Mouse (Mus musculus): ENCODE data around the gene Rsph6a. TPM values are rescaled to one million over a fixed set of nuclear protein-coding genes. Genes with fewer than 3 reads are reported as not detected.

Gene Rsph6a
- polyA plus RNA-seq, 1 experiment from 2014 or later, result not detected

DNA sequence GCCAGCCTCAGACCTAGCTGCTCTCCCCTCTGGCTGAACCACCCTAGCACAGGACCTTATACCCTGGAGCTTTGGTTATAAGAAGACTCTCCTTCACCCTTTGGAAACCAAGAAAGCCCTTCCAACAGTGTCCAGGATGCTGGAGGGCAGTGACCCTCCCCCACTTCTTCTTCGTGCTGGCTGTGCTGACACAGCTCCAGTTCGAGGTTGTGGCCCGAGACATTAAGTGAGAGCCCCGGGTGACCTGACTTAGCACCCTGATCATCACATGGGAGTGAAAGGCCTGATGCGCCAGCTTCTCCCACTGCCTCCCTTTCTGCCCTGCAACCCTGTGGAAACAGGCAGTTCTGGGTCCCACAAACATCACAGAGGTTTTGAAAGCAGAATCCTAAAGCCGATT is 31.0 kb downstream of the Rsph6a start:
- no peak for DNase-seq (ENCODE audit: low spot score)
- Histone ChIP-seq H3K27me3 (replicated peaks; ENCODE audit: low read depth, poor library complexity, severe bottlenecking) (peaks cover 19% of the 10 kb centered on the region), H3K4me1 (peaks cover 55% of the 10 kb centered on the region), H3K9me3 (no peaks in the 10 kb centered on the region), H3K36me3 (replicated peaks) (peaks cover 87% of the 10 kb centered on the region), H3K4me3 (peak overlapping the region; percentile 36), H3K27ac (replicated peaks) (peak overlapping the region; percentile 40; the same call in 1 of the 2 replicates)
- WGBS, result 10% methylated on average over 6 of the region's 6 CpGs

DNA sequence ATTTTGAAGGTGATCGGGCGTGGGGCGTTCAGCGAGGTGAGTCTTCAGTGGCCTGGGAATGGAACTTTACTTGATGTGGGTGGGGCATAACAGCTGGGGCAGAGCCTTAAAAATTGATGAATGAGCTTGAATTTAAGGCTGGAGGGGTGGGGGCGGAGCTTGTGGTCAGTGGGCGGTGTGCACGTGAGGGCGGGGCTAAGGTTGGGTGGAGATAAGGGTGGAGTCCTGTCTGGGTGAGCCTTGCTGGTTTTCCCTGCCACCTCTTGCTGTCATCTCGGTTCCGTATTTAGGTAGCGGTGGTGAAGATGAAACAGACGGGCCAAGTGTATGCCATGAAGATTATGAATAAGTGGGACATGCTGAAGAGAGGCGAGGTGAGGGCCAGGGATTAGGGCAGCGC is 31.6 kb downstream of the Rsph6a start:
- 7% methylated on average over 14 of the region's 14 CpGs for WGBS
- Histone ChIP-seq H3K4me1 (peaks cover 55% of the 10 kb centered on the region), H3K36me3 (replicated peaks) (peaks cover 87% of the 10 kb centered on the region), H3K9me3 (no peaks in the 10 kb centered on the region), H3K27me3 (replicated peaks; ENCODE audit: low read depth, poor library complexity, severe bottlenecking) (peaks cover 24% of the 10 kb centered on the region), H3K27ac (replicated peaks) (no peak overlapping the region), H3K4me3 (peak overlapping the region; percentile 36)
- peak; percentile 68 for DNase-seq (ENCODE audit: low spot score)

DNA sequence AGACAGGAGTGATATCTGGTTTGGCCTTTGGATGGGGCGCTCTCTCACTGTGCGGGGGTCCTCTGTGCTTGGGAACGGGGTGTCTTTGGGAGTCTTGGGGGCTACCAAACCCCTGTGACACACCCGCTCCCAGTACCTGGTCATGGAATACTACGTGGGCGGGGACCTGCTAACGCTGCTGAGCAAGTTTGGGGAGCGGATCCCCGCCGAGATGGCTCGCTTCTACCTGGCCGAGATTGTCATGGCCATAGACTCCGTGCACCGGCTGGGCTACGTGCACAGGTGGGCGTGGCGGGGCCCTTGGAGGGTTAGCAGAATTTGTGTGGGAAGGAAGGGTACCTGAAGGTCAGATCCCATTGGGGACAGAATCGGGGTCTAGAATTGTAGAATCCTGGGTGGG is 32.3 kb downstream of the Rsph6a start:
- Histone ChIP-seq H3K4me1 (peaks cover 58% of the 10 kb centered on the region), H3K27ac (replicated peaks) (no peak overlapping the region), H3K9me3 (no peaks in the 10 kb centered on the region), H3K36me3 (replicated peaks) (peaks cover 87% of the 10 kb centered on the region), H3K27me3 (replicated peaks; ENCODE audit: low read depth, poor library complexity, severe bottlenecking) (peaks cover 32% of the 10 kb centered on the region), H3K4me3 (no peak overlapping the region)
- DNase-seq (ENCODE audit: low spot score), result no peak
- 58% methylated on average over 18 of the region's 18 CpGs for WGBS

DNA sequence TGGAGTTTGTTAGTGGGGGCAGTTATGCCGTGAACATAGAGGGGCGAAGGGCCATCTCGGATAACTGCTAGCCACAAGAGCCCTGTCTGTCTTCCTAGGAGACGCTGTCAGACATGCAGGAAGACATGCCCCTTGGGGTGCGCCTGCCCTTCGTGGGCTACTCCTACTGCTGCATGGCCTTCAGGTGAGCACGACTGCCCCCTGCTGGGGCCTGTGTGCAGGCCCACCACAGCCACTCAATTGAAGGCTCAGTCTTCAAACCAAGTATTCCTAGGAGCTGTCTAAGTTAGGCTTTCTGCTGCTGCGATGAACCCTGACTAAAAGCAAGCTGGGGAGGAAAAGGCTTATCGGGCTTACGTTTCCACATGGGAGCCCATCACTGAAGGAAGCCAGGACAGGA is 34.3 kb downstream of the Rsph6a start:
- DNase-seq (ENCODE audit: low spot score), result peak; percentile 78
- Histone ChIP-seq H3K4me3 (0 out of 2 replicates have a peak overlapping the region, but pooled peaks have one; percentile 2), H3K36me3 (replicated peaks) (peaks cover 69% of the 10 kb centered on the region), H3K4me1 (peaks cover 55% of the 10 kb centered on the region), H3K27ac (replicated peaks) (no peak overlapping the region), H3K27me3 (replicated peaks; ENCODE audit: low read depth, poor library complexity, severe bottlenecking) (peaks cover 40% of the 10 kb centered on the region), H3K9me3 (no peaks in the 10 kb centered on the region)
- 42% methylated on average over 10 of the region's 10 CpGs for WGBS

DNA sequence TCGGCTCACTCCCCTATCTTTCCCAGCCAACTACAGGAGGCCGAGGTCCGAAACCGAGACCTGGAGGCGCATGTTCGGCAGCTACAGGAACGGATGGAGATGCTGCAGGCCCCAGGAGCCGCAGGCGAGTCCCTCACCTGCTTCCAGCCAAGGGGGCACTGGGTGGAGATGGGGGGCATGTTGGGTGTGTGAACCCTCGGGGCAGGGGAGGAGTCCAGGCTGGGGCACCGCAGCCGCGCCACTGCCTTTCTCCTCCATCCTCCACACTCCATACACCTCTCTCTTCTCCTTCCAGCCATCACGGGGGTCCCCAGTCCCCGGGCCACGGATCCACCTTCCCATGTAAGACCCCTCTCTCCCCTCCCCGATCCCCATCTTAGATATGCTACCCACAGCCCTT is 37.4 kb downstream of the Rsph6a start:
- Histone ChIP-seq H3K4me1 (peaks cover 46% of the 10 kb centered on the region), H3K9me3 (no peaks in the 10 kb centered on the region; the same call in 1 of the 2 replicates), H3K27ac (replicated peaks) (no peak overlapping the region), H3K4me3 (peak overlapping the region; percentile 89), H3K27me3 (replicated peaks; ENCODE audit: low read depth, poor library complexity, severe bottlenecking) (peaks cover 33% of the 10 kb centered on the region), H3K36me3 (replicated peaks) (peaks cover 56% of the 10 kb centered on the region)
- no peak for DNase-seq (ENCODE audit: low spot score)
- WGBS, result 20% methylated on average over 17 of the region's 17 CpGs

DNA sequence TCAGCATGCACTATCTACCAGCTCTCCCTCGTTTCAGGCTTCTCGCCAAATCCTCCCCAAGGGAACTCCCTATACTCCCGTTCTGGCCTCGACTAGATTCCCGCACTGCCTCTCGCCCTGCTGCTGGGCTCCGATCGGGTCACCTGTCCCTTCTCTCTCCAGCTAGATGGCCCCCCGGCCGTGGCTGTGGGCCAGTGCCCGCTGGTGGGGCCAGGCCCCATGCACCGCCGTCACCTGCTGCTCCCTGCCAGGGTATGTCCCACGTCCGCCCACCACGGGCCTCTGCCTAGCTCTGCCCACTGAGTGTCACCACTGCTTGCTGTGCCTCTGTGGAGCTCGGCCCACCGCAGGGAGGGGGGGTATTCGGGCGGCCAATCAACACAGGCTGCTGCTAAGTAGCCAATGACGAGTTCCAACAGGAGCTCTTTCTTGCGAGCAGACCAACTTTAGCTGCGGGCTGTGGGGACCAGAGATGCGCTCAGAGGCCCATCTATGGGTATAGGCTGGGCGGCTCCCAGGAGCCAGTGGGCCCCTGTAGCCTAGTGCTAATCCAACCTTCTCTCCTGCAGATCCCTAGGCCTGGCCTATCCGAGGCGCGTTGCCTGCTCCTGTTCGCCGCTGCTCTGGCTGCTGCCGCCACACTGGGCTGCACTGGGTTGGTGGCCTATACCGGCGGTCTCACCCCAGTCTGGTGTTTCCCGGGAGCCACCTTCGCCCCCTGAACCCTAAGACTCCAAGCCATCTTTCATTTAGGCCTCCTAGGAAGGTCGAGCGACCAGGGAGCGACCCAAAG is 38.1 kb downstream of the Rsph6a start:
- 4% methylated on average over 38 of the region's 38 CpGs for WGBS
- no peaks in the 10 kb centered on the region; the same call in 1 of the 2 replicates for H3K9me3 ChIP-seq
- peak; percentile 90 for DNase-seq (ENCODE audit: low spot score)
- peaks cover 52% of the 10 kb centered on the region for H3K4me1 ChIP-seq
- peak overlapping the region; percentile 96 for H3K27ac ChIP-seq (replicated peaks)
- H3K36me3 ChIP-seq (replicated peaks), result peaks cover 56% of the 10 kb centered on the region
- peaks cover 29% of the 10 kb centered on the region for H3K27me3 ChIP-seq (replicated peaks; ENCODE audit: low read depth, poor library complexity, severe bottlenecking)
- peak overlapping the region; percentile 89 for H3K4me3 ChIP-seq

DNA sequence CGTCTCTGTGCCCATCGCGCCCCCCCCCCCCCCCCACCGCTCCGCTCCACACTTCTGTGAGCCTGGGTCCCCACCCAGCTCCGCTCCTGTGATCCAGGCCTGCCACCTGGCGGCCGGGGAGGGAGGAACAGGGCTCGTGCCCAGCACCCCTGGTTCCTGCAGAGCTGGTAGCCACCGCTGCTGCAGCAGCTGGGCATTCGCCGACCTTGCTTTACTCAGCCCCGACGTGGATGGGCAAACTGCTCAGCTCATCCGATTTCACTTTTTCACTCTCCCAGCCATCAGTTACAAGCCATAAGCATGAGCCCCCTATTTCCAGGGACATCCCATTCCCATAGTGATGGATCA is 38.7 kb downstream of the Rsph6a start:
- Histone ChIP-seq H3K27me3 (replicated peaks; ENCODE audit: low read depth, poor library complexity, severe bottlenecking) (peaks cover 29% of the 10 kb centered on the region), H3K36me3 (replicated peaks) (peaks cover 56% of the 10 kb centered on the region)
- under 1% methylated on average over 15 of the region's 15 CpGs for WGBS

DNA sequence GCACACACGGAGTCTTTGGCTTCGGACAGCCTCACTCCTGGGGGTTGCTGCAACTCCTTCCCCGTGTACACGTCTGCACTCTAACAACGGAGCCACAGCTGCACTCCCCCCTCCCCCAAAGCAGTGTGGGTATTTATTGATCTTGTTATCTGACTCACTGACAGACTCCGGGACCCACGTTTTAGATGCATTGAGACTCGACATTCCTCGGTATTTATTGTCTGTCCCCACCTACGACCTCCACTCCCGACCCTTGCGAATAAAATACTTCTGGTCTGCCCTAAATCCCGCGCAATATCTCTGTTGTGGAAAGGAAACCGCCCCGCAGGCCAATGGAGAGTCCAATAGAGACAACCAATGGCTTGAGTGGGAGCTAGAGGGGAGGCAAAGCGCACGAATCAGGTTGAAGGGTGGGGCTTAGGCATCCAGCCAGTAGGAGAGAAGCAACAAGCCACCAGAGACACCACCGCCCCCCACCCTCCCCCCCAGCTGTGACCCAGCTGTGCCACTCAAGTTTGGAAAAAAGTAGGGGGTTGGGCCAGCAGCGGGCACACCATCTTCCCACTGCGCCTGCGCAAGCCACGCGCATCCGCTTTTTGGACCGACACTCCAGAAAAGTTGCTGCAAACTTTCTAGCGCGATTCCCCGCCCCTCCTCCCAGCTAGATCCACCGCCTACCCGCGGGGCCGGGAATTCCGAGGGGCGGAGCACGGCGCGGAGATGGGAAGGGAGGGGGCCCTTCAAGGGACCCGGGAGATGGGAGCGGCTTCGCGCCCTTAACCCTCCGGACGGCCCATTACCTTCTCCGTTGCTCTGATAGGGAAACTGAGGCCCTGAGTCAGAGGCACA is 39.3 kb downstream of the Rsph6a start:
- Histone ChIP-seq H3K27ac (replicated peaks) (peak overlapping the region; percentile 96), H3K27me3 (replicated peaks; ENCODE audit: low read depth, poor library complexity, severe bottlenecking) (peaks cover 29% of the 10 kb centered on the region), H3K4me1 (peaks cover 62% of the 10 kb centered on the region), H3K9me3 (no peaks in the 10 kb centered on the region; the same call in 1 of the 2 replicates), H3K36me3 (replicated peaks) (peaks cover 51% of the 10 kb centered on the region), H3K4me3 (peak overlapping the region; percentile 89)
- DNase-seq (ENCODE audit: low spot score), result peak; percentile 100
- under 1% methylated on average over 45 of the region's 45 CpGs for WGBS

More for the DNA sequence above, 38.7 kb downstream of the Rsph6a start:
- peak overlapping the region; percentile 89 for H3K4me3 ChIP-seq
- peaks cover 58% of the 10 kb centered on the region for H3K4me1 ChIP-seq
- DNase-seq (ENCODE audit: low spot score), result peak; percentile 91
- H3K9me3 ChIP-seq, result no peaks in the 10 kb centered on the region; the same call in 1 of the 2 replicates
- H3K27ac ChIP-seq (replicated peaks), result peak overlapping the region; percentile 96

DNA sequence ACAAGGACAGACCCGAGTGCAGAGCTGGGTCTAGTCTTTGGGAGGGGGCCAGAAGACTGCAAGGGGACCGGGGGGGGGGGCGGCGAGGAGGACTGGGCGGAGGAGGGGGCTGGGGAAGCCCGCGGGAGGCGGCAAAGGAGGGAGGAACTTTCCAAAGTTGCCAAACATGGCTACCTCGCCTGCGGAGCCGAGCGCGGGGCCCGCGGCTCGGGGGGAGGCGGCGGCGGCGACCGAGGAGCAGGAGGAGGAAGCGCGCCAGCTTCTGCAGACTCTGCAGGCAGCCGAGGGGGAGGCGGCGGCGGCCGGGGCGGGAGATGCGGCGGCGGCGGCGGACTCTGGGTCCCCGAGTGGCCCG is 40.0 kb downstream of the Rsph6a start, which contains the start of gene Six5:
Six5 (plus strand) TSS at position 124 of the 355 bp plus-strand sequence.
- peak within 1 kb of the TSS; percentile 96 for H3K27ac ChIP-seq (replicated peaks)
- H3K4me3 ChIP-seq, result peak within 1 kb of the TSS; percentile 89
- H3K27me3 ChIP-seq (replicated peaks; ENCODE audit: low read depth, poor library complexity, severe bottlenecking), result peaks cover 29% of the 10 kb centered on the region
- DNase-seq (ENCODE audit: low spot score), result no peak
- H3K4me1 ChIP-seq, result peaks cover 63% of the 10 kb centered on the region
- no peaks in the 10 kb centered on the region; the same call in 1 of the 2 replicates for H3K9me3 ChIP-seq
- H3K36me3 ChIP-seq (replicated peaks), result peaks cover 46% of the 10 kb centered on the region
- WGBS, result under 1% methylated on average over 32 of the region's 36 CpGs

DNA sequence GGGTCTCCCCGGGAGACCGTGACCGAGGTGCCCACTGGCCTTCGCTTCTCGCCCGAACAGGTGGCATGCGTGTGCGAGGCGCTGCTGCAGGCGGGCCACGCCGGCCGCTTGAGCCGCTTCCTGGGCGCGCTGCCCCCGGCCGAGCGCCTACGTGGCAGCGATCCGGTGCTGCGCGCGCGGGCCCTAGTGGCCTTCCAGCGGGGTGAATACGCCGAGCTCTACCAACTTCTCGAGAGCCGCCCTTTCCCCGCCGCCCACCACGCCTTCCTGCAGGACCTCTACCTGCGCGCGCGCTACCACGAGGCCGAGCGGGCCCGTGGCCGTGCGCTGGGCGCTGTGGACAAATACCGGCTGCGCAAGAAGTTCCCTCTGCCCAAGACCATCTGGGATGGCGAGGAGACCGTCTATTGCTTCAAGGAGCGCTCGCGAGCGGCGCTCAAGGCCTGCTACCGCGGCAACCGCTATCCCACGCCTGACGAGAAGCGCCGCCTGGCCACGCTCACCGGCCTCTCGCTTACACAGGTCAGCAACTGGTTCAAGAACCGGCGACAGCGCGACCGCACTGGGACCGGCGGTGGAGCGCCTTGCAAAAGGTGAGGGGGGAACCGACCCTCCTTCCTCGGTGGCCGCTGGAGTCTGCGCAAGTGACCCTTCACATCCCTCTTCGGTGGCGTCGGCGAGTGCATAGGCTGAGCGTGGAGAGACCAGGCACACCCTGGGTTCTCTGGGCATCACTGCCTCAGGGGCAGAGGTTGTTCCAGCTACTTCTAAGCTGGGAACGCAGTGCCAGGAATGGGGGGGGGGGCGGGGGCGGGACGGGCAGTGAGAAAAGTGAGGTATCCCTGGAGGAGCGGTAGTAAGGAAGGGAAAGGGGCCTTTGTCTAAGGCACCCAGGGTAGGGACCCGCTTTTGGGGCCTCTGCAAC is 40.6 kb downstream of the Rsph6a start:
- WGBS, result under 1% methylated on average over 87 of the region's 87 CpGs
- H3K27ac ChIP-seq (replicated peaks), result peak overlapping the region; percentile 96
- DNase-seq (ENCODE audit: low spot score), result peak; percentile 77
- peak overlapping the region; percentile 89 for H3K4me3 ChIP-seq
- no peaks in the 10 kb centered on the region; the same call in 1 of the 2 replicates for H3K9me3 ChIP-seq
- peaks cover 26% of the 10 kb centered on the region for H3K27me3 ChIP-seq (replicated peaks; ENCODE audit: low read depth, poor library complexity, severe bottlenecking)
- peaks cover 40% of the 10 kb centered on the region for H3K36me3 ChIP-seq (replicated peaks)
- peaks cover 63% of the 10 kb centered on the region for H3K4me1 ChIP-seq

DNA sequence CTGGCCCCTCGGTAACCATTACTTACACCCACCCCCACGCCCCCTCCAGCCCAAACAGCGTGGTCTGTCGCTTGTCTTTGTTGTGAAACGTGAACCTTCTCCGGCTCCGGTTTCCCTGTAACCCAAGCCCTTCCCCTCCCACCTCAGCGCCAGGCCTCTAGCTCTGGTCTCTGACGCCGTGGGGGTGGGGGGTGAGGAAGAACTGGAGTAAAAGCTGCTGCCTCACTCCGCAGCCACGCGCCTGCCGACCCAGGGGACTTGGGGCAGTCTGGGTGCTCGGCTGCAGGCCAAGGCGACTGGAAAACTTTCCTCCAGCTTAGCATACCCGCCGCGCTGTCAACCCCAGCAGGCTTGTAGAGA is 41.2 kb downstream of the Rsph6a start:
- DNase-seq (ENCODE audit: low spot score), result peak; percentile 92
- H3K4me1 ChIP-seq, result peaks cover 63% of the 10 kb centered on the region
- peaks cover 33% of the 10 kb centered on the region for H3K36me3 ChIP-seq (replicated peaks)
- no peaks in the 10 kb centered on the region; the same call in 1 of the 2 replicates for H3K9me3 ChIP-seq
- peaks cover 19% of the 10 kb centered on the region for H3K27me3 ChIP-seq (replicated peaks; ENCODE audit: low read depth, poor library complexity, severe bottlenecking)
- under 1% methylated on average over 19 of the region's 19 CpGs for WGBS
- peak overlapping the region; percentile 96 for H3K27ac ChIP-seq (replicated peaks)
- peak overlapping the region; percentile 89 for H3K4me3 ChIP-seq
